Comparison of ENCODE assay signal across 8 mouse cellular contexts in genomic region chr16:4885760-4886689, GRCm38 (mm10). TPM values are rescaled to one million over a fixed set of nuclear protein-coding genes. Genes with fewer than 3 reads are reported as not detected.
A peak's percentile ranks its signal among the peaks of the same experiment; 100 is the strongest.
DNase-seq lines count a peak whose midpoint lies in the region; ATAC-seq lines count a peak whose summit lies in the region.

Gene Mgrn1, plus strand, starts transcription at chr16:4886249.

- peak; percentile 90 for DNase-seq in WW6 (ENCODE audit: low read depth, low spot score)
- DNase-seq in cerebellum, postnatal 14 days = peak; percentile 92 to 94
- peak; percentile 65 to 69 for DNase-seq in frontal cortex, postnatal 14 days (ENCODE audit: low spot score in 2 of 2)
- peak; percentile 66 to 72 for DNase-seq in layer of hippocampus, postnatal 25 days (ENCODE audit: extremely low spot score in 1 of 2, low spot score in 1 of 2)
- peak; percentile 90 for DNase-seq in lung, postnatal 25 days (ENCODE audit: low spot score)
- peak; percentile 94 for DNase-seq in retina, embryonic 14.5 days (ENCODE audit: low spot score)
- peak; percentile 79 to 88 for DNase-seq in thymus, postnatal 36 days

- H3K9ac ChIP-seq in hindbrain, embryonic 12.5 days = peak within 1 kb of the TSS; percentile 88

- H3K4me1 ChIP-seq in hindbrain, embryonic 12.5 days = peaks cover 28% of the 10 kb centered on the region

- under 1% methylated on average over 62 of the region's 74 CpGs for WGBS in hindbrain, embryonic 12.5 days

- H3K4me2 ChIP-seq in hindbrain, embryonic 12.5 days (replicated peaks) = peak within 1 kb of the TSS; percentile 85

- no peaks in the 10 kb centered on the region for H3K9me3 ChIP-seq in hindbrain, embryonic 12.5 days (replicated peaks)

- H3K36me3 ChIP-seq in hindbrain, embryonic 12.5 days = no peaks in the 10 kb centered on the region

- peak within 1 kb of the TSS; percentile 87 for H3K27ac ChIP-seq in hindbrain, embryonic 12.5 days

- peak; percentile 92 for ATAC-seq in hindbrain, embryonic 12.5 days (ENCODE audit: low FRiP score)

- no peaks in the 10 kb centered on the region for H3K27me3 ChIP-seq in hindbrain, embryonic 12.5 days

- peak within 1 kb of the TSS; percentile 89 for H3K4me3 ChIP-seq in hindbrain, embryonic 12.5 days

RNA-seq across cellular contexts. Expression of gene Mgrn1, which starts in this region (rescaled TPM):
- polyA plus RNA-seq in hindbrain, embryonic 12.5 days (2016; fragmentation: Nextera tagmentation; extraction: Ambion mirVana) = 91.1 and 94.0 TPM in 2 replicates
- 100 to 1,000 TPM; 219 to 221 TPM for total RNA-seq in layer of hippocampus, postnatal 25 days (2021)

Comparison
In these comparisons a context has a peak if more than half of its experiments do, and no peak if none do; other contexts are left out.
1. Peak in every context shown above with its lines: DNase-seq, ATAC-seq, H3K4me3 ChIP-seq and H3K27ac ChIP-seq.